Mouse (Mus musculus) hindbrain, embryonic 12.5 days (tissue): ENCODE measurements around the gene Syne1. TPM values are rescaled to one million over a fixed set of nuclear protein-coding genes. Genes with fewer than 3 reads are reported as not detected.

Experiments used
- ATAC-seq: fragments of 200-750 bp; cut with Nextera tagmentation; 2 replicates; pipeline ENCODE4 v1.8.0; 2017; ENCODE audit warnings: moderate TSS enrichment; ENCODE audit not compliant: low FRiP score
- H3K27ac ChIP-seq: fragments of 300-500 bp; sonication (generic); 2 replicates; pipeline ENCODE4 v1.5.1; 2016; ENCODE audit warnings: mild to moderate bottlenecking
- H3K27me3 ChIP-seq: fragments of 300-500 bp; sonication (generic); 2 replicates; pipeline ENCODE4 v1.6.1; 2016; ENCODE audit warnings: mild to moderate bottlenecking
- H3K36me3 ChIP-seq: fragments of 300-500 bp; sonication (generic); 2 replicates; pipeline ENCODE4 v1.6.1; 2016; ENCODE audit warnings: mild to moderate bottlenecking
- H3K4me1 ChIP-seq: fragments of 300-500 bp; sonication (generic); 2 replicates; pipeline ENCODE4 v1.6.1; 2016
- H3K4me2 ChIP-seq: fragments of 300-500 bp; sonication (generic); replicated peaks from 2 replicates; pipeline ENCODE4 v1.6.1; 2016; ENCODE audit warnings: mild to moderate bottlenecking
- H3K4me3 ChIP-seq: fragments of 300-500 bp; sonication (generic); 2 replicates; pipeline ENCODE4 v1.5.1; 2016; ENCODE audit warnings: mild to moderate bottlenecking
- H3K9ac ChIP-seq: fragments of 300-500 bp; sonication (generic); 2 replicates; pipeline ENCODE4 v1.6.1; 2016; ENCODE audit warnings: mild to moderate bottlenecking, moderate library complexity
- H3K9me3 ChIP-seq: fragments of 300-500 bp; sonication (generic); replicated peaks from 2 replicates; pipeline ENCODE4 v1.6.1; 2016; ENCODE audit warnings: mild to moderate bottlenecking
- WGBS: fragments of 180-500 bp; shearing (Covaris S2); methylation state at CpG from one replicate; pipeline ENCODE4 v1.1.7; 2016; 5-methylcytosine and 5-hydroxymethylcytosine counted together
- polyA plus RNA-seq: library from polyadenylated mRNA; unstranded; fragments of >200 nt; fragmentation: Nextera tagmentation; extraction: Ambion mirVana; gene quantifications from 2 replicates; pipeline ENCODE4 v1.2.1, GENCODE M21; 2016

Gene Syne1
- polyA plus RNA-seq = 6.8 and 7.0 TPM in 2 replicates

DNA sequence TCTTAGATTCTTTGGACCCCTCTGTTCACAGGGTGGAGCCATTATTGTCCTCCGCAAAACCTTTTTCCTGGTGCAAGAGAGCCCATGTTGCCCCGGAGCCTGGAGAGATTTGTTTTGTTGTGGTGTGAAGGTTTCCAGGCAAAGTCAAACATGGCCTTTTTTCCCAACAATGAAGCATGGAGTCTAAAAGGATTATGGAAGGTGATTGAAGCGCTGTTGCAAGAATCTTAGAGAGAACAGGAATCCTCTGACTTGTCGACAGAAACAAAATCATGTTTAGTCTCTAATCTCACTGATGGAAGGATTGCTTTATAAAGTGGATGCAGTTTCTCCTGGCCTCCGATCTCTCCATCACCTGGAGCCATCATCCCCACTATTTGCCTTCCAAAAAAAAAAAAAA lies at the start of gene Syne1:
TSS of gene Syne1 (minus strand) at position 101 of the 400 bp plus-strand sequence.
- Histone ChIP-seq H3K27me3 (peaks cover 3% of the 10 kb centered on the region; the same call in 1 of the 2 replicates), H3K4me1 (peaks cover 7% of the 10 kb centered on the region), H3K27ac (no peak within 1 kb of the TSS), H3K9ac (peak within 1 kb of the TSS; percentile 70), H3K9me3 (no peaks in the 10 kb centered on the region), H3K4me3 (peak within 1 kb of the TSS; percentile 59), H3K4me2 (peak within 1 kb of the TSS; percentile 95), H3K36me3 (no peaks in the 10 kb centered on the region)
- ATAC-seq = no peak
- 72% methylated on average over 5 of the region's 5 CpGs for WGBS

DNA sequence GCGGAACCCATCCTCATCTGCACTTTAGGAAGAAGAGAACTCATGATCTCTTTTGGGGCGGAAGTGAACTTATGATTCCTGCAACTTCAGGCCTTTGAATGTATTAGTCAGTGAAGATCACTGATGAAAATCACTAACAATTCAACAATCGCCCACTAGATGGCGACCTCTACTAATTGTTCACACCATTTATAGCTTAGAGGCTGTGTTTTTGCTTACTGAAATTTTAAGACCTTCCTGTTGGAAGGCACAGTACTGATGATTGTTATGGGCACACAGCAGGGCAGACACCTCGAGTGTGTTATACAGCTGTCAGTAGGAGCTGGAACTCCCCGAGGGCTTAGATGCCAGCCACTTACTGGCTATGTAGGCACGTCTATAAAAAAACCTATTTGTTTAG lies 48.8 kb upstream of the Syne1 start:
- Histone ChIP-seq H3K4me3 (no peak overlapping the region), H3K9me3 (no peaks in the 10 kb centered on the region), H3K27me3 (no peaks in the 10 kb centered on the region), H3K27ac (no peak overlapping the region), H3K4me2 (no peak overlapping the region), H3K36me3 (no peaks in the 10 kb centered on the region), H3K9ac (no peak overlapping the region), H3K4me1 (no peaks in the 10 kb centered on the region)
- WGBS = 21% methylated on average over 7 of the region's 7 CpGs
- ATAC-seq = peak; percentile 83

DNA sequence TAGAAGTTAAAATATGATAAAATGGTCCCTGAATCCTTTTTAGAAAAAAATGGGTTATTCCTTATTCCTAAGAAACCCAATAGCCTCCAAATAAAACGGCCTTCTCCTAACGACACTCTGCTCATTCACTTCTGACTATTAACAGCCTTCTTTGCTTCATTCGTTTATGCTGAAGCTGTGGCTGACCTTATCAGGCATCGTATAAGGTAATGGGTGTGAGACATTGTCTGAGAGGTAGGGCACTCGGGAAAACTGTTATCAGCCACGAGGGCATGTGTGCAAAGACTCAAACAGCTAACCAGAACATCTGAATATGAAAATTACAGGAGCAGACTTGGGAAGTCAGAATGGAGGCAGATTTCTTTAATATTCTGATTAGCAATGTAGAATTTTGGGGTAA lies 45.3 kb upstream of the Syne1 start:
- H3K36me3 ChIP-seq = no peaks in the 10 kb centered on the region
- WGBS = 76% methylated on average over 6 of the region's 6 CpGs
- H3K27me3 ChIP-seq = no peaks in the 10 kb centered on the region
- H3K9ac ChIP-seq = no peak overlapping the region
- no peaks in the 10 kb centered on the region for H3K4me1 ChIP-seq
- H3K4me2 ChIP-seq = no peak overlapping the region
- H3K9me3 ChIP-seq = no peaks in the 10 kb centered on the region
- H3K27ac ChIP-seq = no peak overlapping the region
- no peak for ATAC-seq
- no peak overlapping the region for H3K4me3 ChIP-seq

DNA sequence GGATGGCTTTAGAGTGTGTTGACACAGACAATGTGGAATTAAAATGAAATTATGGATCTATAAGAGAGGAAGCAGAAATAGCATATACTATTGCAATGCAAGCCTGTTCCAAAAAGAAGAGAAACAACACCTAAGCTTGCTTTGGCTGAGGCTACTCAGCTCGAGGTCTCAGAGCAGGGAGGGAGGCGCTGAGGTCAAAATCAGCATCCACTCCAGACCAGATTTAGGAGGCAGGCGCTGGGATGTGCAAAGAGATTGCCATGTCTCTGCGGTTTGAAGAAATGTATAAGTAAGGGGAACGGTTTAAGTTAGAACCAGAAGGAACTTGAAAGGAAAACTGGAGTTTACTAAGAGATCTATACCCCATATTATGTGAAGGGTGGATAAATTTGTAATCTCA lies 43.2 kb upstream of the Syne1 start:
- Histone ChIP-seq H3K36me3 (no peaks in the 10 kb centered on the region), H3K9ac (no peak overlapping the region), H3K4me1 (no peaks in the 10 kb centered on the region), H3K4me2 (no peak overlapping the region), H3K9me3 (no peaks in the 10 kb centered on the region), H3K27me3 (no peaks in the 10 kb centered on the region), H3K4me3 (no peak overlapping the region), H3K27ac (no peak overlapping the region)
- ATAC-seq = no peak
- 75% methylated on average over 5 of the region's 5 CpGs for WGBS

DNA sequence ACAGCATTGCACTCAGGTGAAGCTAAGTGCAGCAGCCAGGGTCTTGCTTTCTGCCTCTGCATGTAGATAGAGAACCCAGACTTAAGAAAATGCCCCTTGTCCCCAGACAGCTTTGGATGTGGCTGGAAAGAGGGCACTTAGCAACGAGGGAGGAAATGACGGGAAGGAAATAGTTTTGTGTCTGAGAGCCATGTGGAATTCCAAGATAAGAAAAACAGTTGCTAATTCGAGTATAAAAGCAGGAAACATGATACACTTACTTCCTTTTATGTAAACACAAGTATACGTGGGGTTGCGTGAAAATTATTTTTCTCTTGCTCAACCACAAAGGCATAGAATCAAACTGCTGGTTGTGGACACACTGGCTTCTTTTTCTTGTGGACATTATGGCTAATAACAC lies 42.2 kb upstream of the Syne1 start, which contains the start of gene Myct1:
TSS of gene Myct1 (plus strand) at position 312 of the 400 bp plus-strand sequence.
- H3K27ac ChIP-seq = no peak within 1 kb of the TSS
- no peak within 1 kb of the TSS for H3K9ac ChIP-seq
- WGBS = 62% methylated on average over 5 of the region's 5 CpGs

DNA sequence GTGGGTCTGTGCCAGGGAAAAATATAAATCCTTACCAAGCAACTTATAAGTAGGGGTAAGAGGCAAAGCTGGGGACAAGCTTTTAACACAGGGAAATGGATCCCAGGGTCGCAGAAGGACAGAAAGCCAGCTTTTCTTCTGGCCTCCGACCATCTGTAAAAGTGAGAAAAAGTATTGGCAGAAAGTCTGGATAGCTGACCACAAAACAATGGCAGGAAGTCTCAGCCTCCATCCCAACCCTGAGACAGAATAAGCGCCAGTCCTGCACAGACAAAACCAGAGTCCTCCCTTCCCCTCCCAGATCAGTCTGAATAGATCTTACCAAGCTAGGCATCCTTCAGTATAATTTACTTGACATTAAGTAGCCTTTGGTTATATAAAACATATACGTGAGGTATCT lies 40.7 kb upstream of the Syne1 start:
- no peaks in the 10 kb centered on the region for H3K4me1 ChIP-seq
- H3K4me2 ChIP-seq = no peak overlapping the region
- H3K9ac ChIP-seq = no peak overlapping the region
- no peaks in the 10 kb centered on the region for H3K36me3 ChIP-seq
- no peaks in the 10 kb centered on the region for H3K9me3 ChIP-seq
- H3K27ac ChIP-seq = no peak overlapping the region
- WGBS = 79% methylated on average over 4 of the region's 4 CpGs
- no peaks in the 10 kb centered on the region for H3K27me3 ChIP-seq
- H3K4me3 ChIP-seq = no peak overlapping the region
- ATAC-seq = no peak

More for the DNA sequence above, 42.2 kb upstream of the Syne1 start, which contains the start of gene Myct1:
- ATAC-seq = no peak
- H3K9me3 ChIP-seq = no peaks in the 10 kb centered on the region
- H3K4me3 ChIP-seq = no peak within 1 kb of the TSS
- no peaks in the 10 kb centered on the region for H3K4me1 ChIP-seq
- H3K4me2 ChIP-seq = no peak within 1 kb of the TSS
- no peaks in the 10 kb centered on the region for H3K27me3 ChIP-seq
- H3K36me3 ChIP-seq = no peaks in the 10 kb centered on the region

DNA sequence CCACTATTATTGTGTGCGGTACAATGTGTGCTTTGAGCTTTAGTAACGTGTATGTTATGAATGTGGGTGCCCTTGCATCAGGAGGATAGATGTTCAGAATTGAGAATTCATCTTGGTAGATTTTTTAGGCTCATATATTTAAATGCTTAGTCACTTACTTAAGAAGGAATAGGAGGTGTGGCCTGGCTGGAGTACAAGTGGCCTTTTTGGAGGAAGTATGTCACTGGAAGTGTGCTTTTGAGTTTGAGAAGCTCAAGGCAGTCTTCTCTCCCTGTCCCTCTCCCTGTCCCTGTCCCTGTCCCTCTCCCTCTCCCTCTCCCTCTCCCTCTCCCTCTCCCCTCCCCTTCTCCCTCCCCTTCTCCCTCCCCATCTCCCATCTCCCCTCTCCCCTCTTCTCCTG lies 39.8 kb upstream of the Syne1 start:
- WGBS = 90% methylated on average over 2 of the region's 2 CpGs
- Histone ChIP-seq H3K27me3 (no peaks in the 10 kb centered on the region), H3K4me1 (no peaks in the 10 kb centered on the region), H3K9ac (no peak overlapping the region), H3K4me3 (no peak overlapping the region), H3K36me3 (no peaks in the 10 kb centered on the region), H3K27ac (no peak overlapping the region), H3K9me3 (no peaks in the 10 kb centered on the region), H3K4me2 (no peak overlapping the region)
- ATAC-seq = no peak

DNA sequence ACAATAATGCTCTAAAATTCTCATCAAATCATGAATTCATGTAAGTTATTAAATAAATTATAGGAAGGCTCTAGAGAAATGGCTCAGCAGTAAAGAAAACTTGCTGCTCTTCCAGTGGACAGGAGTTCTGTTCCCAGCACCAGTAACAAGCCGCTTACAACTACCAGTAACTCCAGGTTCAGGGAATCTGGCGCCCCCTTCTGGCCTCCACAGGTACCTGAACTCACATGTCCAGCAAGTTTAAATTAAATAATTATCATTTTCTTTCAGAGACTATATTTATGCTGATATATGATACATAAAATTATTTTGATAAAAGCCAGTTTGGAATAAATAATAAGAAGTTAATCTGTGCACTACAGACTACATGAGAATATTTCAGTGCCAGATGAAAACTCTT lies 22.0 kb upstream of the Syne1 start:
- Histone ChIP-seq H3K27ac (no peak overlapping the region), H3K4me3 (no peak overlapping the region), H3K27me3 (no peaks in the 10 kb centered on the region), H3K4me2 (no peak overlapping the region), H3K9me3 (no peaks in the 10 kb centered on the region), H3K36me3 (no peaks in the 10 kb centered on the region), H3K9ac (no peak overlapping the region), H3K4me1 (no peaks in the 10 kb centered on the region)
- ATAC-seq = no peak
- WGBS = 58% methylated on average over 2 of the region's 2 CpGs

DNA sequence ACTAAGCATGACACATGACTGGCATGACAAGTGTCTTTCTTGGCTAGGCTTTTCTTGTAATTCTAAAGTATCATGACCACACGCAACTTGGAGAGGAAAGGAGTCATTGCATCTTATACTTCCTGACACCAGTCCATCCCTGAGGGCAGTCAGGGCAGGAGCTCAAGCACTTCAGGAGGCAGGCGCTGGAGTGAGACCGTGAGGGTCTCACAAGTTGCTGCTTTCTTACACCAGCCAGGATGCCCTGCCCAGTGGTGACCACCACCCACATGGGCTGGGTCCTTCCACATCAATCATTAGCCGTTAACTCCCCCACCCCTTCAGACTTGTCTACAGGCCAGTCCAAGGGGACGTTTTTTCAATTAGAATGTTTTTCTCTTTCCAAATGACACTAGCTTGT lies 20.1 kb upstream of the Syne1 start:
- WGBS = 82% methylated on average over 5 of the region's 5 CpGs

DNA sequence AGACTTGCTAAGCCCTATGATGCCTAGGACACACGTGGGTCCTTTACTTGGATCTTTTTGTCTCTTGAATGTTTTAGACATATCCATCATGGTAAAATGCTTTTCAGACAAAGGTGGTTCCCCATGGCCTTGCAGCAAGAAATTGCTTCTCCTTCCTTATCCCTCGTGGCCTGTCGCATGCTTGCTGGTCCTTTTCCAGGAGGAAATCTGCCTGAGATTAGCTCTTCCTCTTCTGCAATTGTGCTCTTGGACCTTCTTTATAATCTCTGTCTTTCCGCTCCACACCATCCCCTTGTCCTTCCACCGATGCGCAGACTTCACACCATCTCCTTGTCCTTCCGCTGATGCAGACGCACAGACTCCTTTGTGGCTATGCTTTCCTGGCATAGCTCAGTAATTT lies 18.8 kb upstream of the Syne1 start:
- Histone ChIP-seq H3K36me3 (no peaks in the 10 kb centered on the region), H3K27me3 (no peaks in the 10 kb centered on the region), H3K4me3 (no peak overlapping the region), H3K4me2 (no peak overlapping the region), H3K4me1 (no peaks in the 10 kb centered on the region), H3K9me3 (no peaks in the 10 kb centered on the region), H3K9ac (no peak overlapping the region), H3K27ac (no peak overlapping the region)
- ATAC-seq = no peak
- 87% methylated on average over 8 of the region's 8 CpGs for whole genome bisulfite sequencing

More for the DNA sequence above, 20.1 kb upstream of the Syne1 start:
- no peak overlapping the region for H3K27ac ChIP-seq
- H3K4me2 ChIP-seq = no peak overlapping the region
- no peaks in the 10 kb centered on the region for H3K27me3 ChIP-seq
- H3K36me3 ChIP-seq = no peaks in the 10 kb centered on the region
- H3K4me1 ChIP-seq = no peaks in the 10 kb centered on the region
- H3K9ac ChIP-seq = no peak overlapping the region
- no peak for ATAC-seq
- H3K9me3 ChIP-seq = no peaks in the 10 kb centered on the region
- H3K4me3 ChIP-seq = no peak overlapping the region

DNA sequence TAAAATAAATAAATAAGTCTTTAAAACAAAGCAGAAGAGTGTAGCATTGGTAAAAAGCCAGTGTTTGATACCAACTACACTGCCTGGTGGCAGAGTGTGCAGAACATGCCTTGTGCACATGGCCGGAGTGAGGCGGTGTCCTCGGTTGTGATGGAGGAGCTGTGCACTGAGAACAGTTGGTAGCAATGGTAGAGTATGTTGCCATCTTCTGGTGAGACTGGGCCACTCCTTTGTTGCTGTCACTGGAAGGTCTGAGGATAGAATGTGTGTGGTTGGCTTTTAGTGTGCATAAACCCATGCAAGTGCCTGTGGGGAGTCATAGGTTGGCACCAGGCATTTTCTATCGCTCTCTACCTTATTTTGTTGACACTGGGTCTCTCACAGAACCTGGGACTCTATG lies 17.7 kb upstream of the Syne1 start:
- Histone ChIP-seq H3K4me3 (no peak overlapping the region), H3K36me3 (no peaks in the 10 kb centered on the region), H3K9me3 (no peaks in the 10 kb centered on the region), H3K4me2 (no peak overlapping the region), H3K27me3 (no peaks in the 10 kb centered on the region), H3K27ac (no peak overlapping the region), H3K9ac (no peak overlapping the region), H3K4me1 (no peaks in the 10 kb centered on the region)
- ATAC-seq = no peak
- 84% methylated on average over 4 of the region's 4 CpGs for WGBS

DNA sequence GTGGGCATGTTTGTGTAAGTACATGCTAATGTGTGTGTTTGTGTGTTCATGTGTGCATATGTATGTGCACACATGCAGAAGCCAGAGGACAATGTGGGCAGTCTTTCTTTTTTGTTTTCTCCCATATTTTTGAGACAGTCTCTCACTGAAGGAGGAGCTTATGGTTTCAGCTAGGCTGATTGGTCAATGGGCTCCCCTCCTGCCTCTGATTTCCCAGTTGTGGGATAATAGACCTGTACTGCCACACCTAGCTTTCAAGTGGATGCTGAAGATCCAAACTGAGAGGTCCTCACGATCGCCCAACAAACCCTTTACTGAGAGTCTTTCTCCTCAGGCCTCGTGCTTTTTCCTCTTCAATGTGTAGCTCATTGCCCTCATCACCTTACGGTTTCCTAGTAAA lies 10.4 kb upstream of the Syne1 start:
- no peak overlapping the region for H3K4me3 ChIP-seq
- 86% methylated on average over 4 of the region's 4 CpGs for WGBS
- ATAC-seq = no peak

DNA sequence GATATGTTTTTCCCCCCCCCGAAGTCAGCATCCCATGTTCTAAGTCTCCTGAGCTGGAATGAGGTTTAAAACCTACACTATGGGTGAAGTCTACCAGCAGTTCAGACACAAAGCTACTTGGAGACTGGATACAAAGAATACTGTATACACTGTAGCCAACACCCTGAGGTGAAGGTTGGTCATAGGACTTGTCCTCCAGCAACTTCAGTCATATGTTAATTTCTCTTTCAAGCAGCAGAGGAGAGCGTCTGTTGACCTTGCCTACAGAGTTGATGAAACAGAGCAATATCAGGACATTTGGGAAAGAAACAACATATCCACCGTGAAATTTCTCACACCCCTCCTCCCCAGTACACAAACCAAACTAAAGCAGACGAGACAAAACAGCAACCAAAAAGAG lies 9.2 kb upstream of the Syne1 start:
- Histone ChIP-seq H3K36me3 (no peaks in the 10 kb centered on the region), H3K27me3 (no peaks in the 10 kb centered on the region), H3K4me2 (no peak overlapping the region), H3K4me1 (no peaks in the 10 kb centered on the region), H3K9ac (no peak overlapping the region), H3K27ac (no peak overlapping the region), H3K9me3 (no peaks in the 10 kb centered on the region), H3K4me3 (no peak overlapping the region)
- ATAC-seq = no peak
- 75% methylated on average over 4 of the region's 4 CpGs for WGBS

More for the DNA sequence above, 10.4 kb upstream of the Syne1 start:
- H3K27ac ChIP-seq = no peak overlapping the region
- H3K9ac ChIP-seq = no peak overlapping the region
- no peaks in the 10 kb centered on the region for H3K36me3 ChIP-seq
- H3K4me2 ChIP-seq = no peak overlapping the region
- H3K9me3 ChIP-seq = no peaks in the 10 kb centered on the region
- H3K4me1 ChIP-seq = no peaks in the 10 kb centered on the region
- H3K27me3 ChIP-seq = no peaks in the 10 kb centered on the region
